Mouse (Mus musculus) gastrocnemius, postnatal 10 days (tissue): ENCODE results near the gene 4930432M17Rik. TPM values are rescaled to one million over a fixed set of nuclear protein-coding genes. Genes with fewer than 3 reads are reported as not detected.

Source experiments
- DNase-seq: peaks from one replicate; pipeline ENCODE4 v3.0.0; 2021; ENCODE audit warnings: mixed read lengths
- total RNA-seq, 2 experiments: library from RNA; stranded (reverse); gene quantifications; 2 replicates each; pipeline ENCODE4 v1.2.3; 2021

4930432M17Rik gene
- total RNA-seq, 2 experiments from 2014 or later, result not detected

DNA sequence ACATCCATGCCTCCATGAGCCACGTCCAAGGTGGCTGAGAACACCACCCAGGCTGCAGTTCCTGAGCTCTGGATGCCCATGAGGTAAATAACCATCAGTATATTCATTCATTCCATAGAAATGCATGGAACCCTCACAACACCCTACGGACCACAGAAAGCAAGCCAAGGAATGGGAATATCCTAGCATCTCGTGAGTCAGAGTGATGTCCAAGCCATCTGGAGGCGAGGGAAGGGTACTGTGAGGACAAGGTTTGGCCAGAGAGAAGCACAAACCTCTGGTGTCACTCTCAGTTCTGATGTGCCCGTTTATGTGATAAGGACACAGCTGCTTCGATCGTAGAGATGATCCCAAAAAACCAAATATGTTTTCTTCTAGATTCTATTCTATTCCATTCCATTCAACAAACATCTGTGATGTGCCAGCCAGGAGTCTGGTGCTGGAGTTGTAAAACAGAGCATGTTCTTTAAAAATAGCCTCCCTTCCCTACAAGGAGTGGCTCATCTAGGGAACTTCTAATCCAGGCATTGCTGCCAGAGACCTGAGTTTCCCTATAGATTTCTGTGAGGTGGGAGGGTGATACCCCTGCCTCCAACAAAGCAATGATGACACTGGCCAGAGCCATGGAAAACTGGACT, 40.5 kb downstream of the 4930432M17Rik start:
- DNase-seq, result no peak

DNA sequence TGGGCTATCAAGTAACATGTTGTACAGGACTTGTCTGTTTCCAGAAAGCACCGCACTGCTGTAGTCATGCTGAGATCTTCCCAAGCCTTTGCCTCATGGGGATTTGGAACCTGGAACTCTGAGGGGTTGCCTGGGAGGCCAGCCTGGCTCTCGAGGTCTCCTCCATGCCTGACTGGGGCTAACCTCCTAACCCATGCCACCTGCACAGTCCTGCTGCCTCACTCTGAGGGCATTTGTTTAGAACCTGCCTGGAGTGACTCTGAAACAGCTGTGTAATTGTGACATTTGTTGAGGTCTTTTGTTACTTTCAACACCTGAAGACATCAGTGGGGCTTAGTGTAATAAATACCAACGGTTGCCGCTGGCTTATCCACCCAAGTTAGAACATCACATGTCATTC, 41.7 kb downstream of the 4930432M17Rik start:
- no peak for DNase-seq

DNA sequence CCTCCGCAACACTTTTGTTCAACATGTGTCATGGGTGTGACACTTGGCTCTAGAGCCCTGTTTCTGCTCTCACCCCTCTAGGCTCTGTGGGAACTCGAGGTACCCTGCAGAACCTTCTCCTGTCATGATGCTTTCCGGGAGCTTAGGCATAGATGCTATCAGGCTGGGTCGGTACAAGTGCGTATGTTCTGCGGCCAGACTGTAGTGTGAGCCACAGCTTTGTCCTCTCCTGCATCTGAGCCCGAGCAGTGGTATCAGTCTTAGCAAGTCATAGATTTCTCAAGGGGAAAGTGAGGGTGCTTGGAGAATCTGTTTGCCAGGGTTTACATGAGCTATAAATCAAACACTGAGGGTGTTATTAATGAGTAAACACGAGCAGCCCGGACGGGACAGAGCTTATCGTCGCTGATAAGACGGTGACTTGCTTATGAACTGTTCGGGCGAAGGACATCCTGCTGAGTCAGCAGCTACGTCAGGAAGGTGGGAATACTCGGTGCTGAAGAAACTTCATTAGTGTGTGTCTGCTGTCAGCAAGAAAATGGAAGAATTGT, 42.7 kb downstream of the 4930432M17Rik start:
- no peak for DNase-seq

DNA sequence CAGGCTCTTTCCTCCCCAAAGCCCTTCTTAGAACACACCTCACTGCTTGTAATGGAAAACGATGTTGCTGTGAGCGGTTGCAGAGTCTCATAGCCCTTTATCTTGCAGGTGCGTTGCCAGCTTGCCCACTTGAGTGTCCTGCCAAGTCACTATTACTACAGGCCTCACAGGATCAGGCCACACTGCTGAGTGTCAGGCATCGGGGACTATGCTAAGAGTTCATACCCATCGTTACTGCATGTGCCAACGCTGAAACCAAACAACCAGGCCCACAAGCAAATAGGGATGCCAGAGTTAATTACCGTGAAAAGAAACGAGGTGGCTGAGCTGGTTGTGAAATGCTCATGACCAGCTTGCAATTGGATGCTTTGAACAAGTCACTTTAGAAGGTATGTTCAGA, 43.3 kb downstream of the 4930432M17Rik start:
- no peak for DNase-seq

DNA sequence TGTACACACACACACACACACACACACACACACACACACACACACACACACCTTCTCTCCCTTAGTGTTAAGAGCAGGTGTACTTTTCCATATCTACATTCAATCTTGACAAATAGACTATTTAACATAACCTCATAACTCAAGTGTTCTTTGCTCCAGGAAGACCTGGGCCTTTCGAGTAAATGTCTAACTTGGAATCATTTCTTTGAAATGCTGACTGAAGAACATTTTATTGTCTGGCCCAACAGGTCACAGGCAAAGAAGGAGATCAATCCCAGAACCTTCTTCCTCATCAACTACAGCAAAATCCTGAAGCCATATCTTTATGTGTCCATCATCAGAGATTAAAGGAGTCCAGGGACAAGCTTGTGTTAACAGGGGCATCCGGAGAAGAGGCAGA, 43.9 kb downstream of the 4930432M17Rik start:
- DNase-seq, result no peak

DNA sequence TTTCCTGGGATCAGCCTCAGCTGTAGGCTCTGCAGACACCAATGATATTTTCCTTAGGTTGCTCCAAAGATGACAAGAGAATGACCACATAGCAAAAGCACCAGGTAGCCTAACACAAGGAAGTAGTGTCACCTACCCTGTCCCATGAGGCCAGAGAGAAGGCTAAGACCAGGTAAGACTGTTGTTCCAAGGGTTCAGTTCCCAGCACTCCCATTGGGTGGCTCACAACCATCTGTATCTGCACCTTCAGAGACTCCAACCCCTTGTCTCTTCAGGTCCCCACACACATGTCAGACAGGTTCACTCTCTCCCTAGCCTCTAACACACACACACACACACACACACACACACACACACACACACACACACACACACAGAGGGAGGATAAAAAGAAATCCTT, 44.8 kb downstream of the 4930432M17Rik start:
- no peak for DNase-seq

DNA sequence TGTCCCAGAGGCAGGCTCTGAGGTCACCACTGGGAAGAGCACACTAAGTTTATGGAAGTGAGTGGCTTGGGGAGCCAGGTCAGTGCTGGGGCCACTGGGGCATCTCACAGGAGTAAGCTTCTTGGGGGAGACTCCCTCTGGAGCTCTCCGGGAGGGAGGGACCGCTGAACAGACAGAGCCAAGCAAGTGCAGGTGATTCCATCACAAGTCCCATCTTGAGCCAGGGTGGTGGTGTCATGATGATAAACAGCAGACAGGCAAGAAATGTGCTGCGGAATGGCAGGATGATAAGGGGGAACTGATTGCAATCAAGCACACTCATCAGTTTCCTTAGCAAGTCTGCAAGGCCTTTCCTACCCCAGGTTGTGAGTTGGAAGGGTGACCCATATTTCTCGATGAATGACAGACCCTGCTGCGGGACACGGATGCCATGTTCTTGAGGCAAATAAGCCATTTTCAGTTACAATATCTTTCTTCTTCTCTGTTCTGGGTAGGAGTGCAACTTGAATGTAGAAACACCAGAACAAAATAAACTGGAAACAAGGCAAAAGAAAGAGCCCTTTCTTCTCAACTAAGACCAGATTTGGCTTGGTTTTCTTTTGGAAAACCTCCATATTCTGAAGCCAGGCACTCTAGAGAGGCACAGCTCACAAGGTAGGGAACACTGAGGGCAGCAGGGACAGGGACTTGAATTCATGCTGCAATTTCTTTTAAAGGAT, 45.3 kb downstream of the 4930432M17Rik start:
- DNase-seq, result no peak

DNA sequence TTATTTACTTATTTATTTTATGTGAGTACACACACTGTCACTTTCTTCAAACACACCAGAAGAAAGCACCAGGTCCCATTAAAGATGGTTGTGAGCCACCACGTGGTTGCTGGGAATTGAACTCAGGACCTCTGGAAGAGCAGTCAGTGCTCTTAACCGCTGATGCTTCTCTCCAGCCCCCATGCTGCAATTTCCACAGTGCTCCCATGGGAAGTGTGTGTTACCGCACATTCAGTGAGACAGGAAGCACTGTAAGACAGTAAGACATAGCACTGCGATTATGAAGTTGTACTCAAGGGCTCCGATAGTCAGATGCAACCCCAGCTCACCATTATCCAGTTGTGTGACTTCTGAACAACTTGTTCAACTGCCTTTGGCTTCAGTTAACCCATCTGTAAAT, 45.9 kb downstream of the 4930432M17Rik start:
- DNase-seq, result no peak

DNA sequence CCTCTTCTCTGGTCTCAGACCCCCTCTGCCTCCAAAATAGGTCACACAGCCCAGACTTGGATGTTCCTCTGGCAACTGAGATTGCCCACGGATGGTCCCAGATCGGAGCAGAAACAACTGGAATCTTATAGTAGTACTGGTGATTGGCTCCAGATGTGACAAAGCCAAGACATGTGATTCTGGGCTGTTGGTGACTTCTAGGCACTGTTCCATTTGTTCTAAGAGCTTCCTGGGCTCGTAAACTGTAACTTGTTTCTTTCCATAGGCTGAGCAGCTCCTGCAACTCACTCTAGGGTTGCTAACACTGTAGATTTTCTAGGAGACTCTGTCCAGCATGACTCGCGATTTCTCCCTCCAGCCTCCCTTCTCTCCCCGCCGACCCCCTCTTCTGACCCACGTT, 48.1 kb downstream of the 4930432M17Rik start:
- DNase-seq, result no peak

DNA sequence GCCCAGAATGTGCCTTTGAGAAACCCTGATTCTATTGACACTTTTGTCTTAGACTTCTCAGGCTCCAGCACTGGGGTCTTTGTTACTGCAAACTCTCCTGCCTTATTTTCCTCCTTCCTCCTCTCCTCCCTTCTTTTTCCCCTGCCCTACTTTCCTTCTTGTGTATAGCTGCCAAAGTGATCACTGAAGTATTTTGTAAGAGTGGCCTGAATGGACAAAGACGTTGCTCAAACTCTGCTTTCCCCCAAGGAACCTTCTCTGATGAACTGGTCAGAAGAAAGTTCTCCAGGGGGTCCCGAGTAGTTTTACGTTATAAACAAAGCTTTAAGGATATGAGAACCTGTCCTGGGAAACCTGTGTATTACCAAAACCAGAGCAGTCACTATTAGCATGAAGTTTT, 49.1 kb downstream of the 4930432M17Rik start:
- DNase-seq, result no peak

DNA sequence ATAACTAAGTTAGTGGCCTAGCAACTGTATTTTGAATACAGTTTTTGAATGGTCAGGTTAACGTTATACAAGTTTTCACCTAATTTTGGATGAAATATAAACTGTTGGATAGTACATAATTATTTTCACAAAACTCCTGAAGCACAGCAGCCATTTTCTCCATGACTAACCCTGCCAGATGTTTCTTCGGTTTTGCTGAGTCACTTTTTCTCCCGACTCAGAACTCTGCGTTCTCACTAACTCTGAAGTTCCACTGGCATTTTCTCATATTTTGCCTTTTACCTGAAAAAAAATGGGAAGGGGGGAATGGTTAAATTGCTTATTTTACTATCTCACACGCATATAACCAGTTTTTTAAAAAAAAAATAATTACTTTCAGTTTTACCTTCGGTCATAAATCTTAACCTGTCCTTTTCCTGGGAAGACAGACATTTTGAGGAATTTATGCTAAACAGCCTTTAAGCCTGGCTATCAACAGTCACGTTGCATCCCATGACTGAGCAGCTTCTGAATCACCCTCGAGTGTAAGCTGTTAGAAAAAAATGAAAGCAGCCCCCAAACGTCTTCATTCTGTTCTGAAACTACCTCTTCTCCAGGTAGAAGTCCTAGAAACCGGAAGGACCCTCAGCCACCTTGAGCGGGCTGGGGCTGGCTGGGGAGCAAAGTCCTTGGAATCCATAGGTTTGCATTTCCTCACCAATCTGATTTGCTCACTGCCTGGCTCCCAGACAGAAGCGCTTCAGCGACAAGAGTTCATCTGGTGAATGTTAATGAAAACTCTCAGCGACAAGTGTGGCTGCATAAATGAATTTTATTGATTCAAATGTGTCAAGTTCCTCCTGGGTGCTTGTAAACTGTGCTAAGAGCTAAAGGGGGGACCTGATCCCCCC, 50.5 kb downstream of the 4930432M17Rik start:
- no peak for DNase-seq

DNA sequence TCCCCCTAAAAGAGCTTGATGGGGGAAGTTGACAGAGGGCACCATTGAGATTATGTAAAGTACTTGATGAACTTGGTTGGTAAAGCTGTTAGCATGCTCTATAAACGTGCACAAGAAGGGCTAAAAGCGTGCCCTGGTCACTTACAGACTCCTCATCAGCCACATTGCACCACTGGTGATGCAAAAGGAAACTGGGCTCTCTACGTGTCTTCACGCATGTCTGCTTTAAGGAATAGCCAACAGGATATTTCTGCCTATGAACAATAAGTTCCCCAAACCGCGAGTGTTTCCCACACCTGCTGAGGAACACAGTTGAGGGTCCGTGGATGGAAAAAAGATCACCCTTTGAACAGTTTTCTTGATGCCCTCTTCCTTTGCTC, 51.1 kb downstream of the 4930432M17Rik start:
- no peak for DNase-seq

DNA sequence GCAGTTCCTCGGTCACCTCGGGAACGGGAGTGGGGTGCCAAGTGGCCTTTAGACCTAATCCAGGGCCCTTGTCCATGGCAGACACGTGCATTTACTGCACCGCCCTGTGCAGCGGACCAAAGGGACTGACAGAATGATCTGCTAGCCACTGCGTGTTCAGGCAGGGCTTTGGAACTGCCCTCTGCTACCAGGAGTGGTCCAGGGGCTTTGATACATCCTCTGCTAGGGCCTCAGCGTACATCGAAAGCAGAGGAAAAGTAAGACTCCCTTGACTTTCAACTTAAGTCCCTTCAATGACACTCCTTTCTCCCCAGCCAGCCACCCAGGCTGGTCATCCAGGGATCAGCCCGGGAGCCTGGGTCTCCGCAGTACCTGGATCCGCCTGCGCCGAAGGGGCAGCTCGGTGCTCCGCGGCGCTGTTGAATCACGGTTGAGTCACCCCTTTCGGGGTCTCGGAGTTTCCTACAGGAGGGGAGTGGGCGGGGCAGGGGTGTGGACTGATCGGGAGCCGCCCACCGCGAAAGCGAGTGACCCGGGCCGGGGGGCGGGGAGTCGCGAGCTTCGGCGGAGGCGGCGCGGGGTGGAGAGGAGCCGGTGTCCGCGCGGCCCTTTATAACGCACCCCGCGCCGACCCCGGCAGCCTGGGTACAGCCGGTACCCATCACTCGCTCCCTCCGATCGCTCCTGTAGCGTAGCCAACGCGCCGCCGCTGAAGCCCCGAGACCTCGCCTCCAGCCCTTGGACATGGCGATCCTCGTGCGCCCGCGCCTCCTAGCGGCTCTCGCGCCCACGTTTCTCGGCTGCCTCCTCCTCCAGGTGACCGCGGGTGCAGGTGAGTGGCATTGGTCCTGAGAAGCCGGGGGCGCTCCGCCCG, 52.6 kb downstream of the 4930432M17Rik start, which contains the start of gene F3:
F3 (plus strand) TSS at position 567 of the 874 bp plus-strand sequence.
- peak; percentile 77 for DNase-seq

DNA sequence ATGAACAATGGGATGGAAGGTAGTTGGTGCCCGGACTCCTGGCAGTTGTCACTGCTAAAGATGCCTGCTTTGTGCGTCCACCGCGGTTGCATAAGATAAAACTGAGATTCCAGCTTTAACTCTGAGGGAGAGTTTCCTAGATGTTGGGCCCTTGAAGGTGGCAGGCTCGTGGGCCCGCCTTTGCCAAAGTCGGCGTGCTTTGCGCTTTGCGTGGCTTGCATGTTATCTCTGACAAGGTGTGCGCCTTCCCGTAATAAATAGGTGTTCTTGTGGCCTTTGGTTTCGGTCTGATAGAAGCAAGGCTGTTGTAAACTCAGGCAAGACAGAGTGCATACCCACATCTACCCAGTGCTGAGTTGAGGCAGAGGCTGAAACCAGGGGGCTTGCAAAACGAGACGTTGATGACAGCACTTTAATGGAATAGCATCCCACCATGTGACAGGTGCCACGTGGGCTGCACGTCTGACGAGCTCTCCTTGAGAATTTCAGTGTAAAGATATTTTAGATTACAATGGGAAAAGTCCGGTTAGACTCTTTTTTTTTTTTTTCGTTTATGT, 53.5 kb downstream of the 4930432M17Rik start:
- DNase-seq, result no peak

DNA sequence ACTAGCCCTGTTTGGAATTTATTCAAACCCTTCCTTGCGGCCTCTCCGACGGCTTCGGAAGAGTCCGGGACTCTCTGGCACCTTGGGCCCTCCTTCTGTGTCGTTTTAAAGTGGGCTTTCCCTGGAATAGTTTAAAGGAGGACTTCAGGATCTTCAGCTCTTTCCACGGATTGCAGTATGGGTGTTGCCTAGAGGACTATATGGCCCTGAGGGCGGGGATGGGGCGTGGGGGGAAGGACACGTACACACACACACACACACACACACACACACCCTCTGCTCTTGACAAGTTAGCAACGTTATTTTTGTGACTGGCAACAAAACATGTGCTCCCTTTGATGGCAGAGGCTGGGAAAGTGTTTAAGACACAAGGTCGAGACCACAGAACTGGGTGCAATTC, 54.0 kb downstream of the 4930432M17Rik start:
- no peak for DNase-seq

DNA sequence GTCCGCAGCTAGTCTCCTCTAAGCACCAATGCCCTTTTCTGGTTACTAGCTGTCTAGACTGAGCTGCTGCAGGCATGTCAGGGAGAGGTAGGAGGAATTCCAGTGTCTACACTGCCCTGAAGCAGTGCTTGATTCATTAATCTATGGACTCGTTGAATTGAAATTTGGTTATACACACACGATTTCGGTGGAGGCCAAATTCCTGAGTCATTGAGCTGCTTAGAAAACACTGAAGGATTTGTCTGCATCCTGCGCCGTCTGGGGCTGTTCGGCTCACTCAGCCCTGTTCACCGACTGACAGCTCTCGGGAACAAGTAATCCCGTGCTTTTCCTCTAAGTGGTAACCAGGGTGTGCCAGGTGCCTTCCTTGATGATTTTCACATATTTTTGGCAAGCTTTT, 55.1 kb downstream of the 4930432M17Rik start:
- no peak for DNase-seq

DNA sequence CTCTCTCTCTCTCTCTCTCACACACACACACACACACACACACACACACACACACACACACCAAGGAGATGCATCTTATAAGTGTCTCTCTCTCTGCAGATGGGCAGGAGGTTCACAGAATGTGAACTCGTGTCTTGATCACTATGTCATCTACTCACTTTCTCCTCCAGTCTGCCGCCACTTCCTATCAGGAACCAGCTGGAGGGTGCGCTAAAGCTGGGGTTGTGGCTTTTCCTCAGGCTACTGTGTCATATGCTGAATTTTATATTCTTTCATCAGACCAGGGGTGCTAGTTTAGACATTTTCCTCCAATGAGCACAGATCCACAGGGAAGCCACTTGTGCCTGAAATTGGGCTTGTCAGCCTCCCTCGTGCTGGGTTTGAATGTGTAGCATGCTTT, 59.1 kb downstream of the 4930432M17Rik start:
- no peak for DNase-seq
